Mouse (Mus musculus) limb, embryonic 10.5 days (tissue): ENCODE results near the gene Foxp1. TPM values are rescaled to one million over a fixed set of nuclear protein-coding genes. Genes with fewer than 3 reads are reported as not detected.

Experiments
- DNase-seq: peaks from one replicate; pipeline ENCODE4 v3.0.0-alpha.2; 2017; ENCODE audit warnings: low spot score
- H3K27ac ChIP-seq: fragments of 300-500 bp; sonication (generic); 2 replicates; pipeline ENCODE4 v1.5.1; 2016; ENCODE audit warnings: mild to moderate bottlenecking
- H3K27me3 ChIP-seq: fragments of 300-500 bp; sonication (generic); 2 replicates; pipeline ENCODE4 v1.6.1; 2016; ENCODE audit warnings: low read depth, mild to moderate bottlenecking; ENCODE audit not compliant: poor library complexity, severe bottlenecking
- H3K36me3 ChIP-seq: fragments of 300-500 bp; sonication (generic); 2 replicates; pipeline ENCODE4 v1.6.1; 2016; ENCODE audit warnings: mild to moderate bottlenecking, moderate library complexity
- H3K4me1 ChIP-seq: fragments of 300-500 bp; sonication (generic); 2 replicates; pipeline ENCODE4 v1.6.1; 2016
- H3K4me3 ChIP-seq: fragments of 300-500 bp; sonication (generic); 2 replicates; pipeline ENCODE4 v1.5.1; 2016; ENCODE audit warnings: mild to moderate bottlenecking, moderate library complexity
- H3K9me3 ChIP-seq: fragments of 300-500 bp; sonication (generic); replicated peaks from 2 replicates; pipeline ENCODE4 v1.6.1; 2016; ENCODE audit warnings: mild to moderate bottlenecking
- WGBS: fragments of 180-500 bp; shearing (Covaris S2); methylation state at CpG from one replicate; pipeline ENCODE4 v1.1.7; 2016; 5-methylcytosine and 5-hydroxymethylcytosine counted together
- polyA plus RNA-seq: library from polyadenylated mRNA; unstranded; fragments of >200 nt; fragmentation: Nextera tagmentation; extraction: Ambion mirVana; gene quantifications from 2 replicates; pipeline ENCODE4 v1.2.1, GENCODE M21; 2016

Gene Foxp1
- polyA plus RNA-seq, 1 experiment from 2014 or later, result 47.3 TPM

GRCm38 (mm10) chr6:99469134-99469834 is 53.2 kb downstream of the Foxp1 start:
- Histone ChIP-seq H3K9me3 (no peaks in the 10 kb centered on the region), H3K4me3 (no peak overlapping the region), H3K36me3 (no peaks in the 10 kb centered on the region), H3K27ac (0 out of 2 replicates have a peak overlapping the region, but pooled peaks have one; percentile 16), H3K27me3 (peaks cover 23% of the 10 kb centered on the region), H3K4me1 (peaks cover 64% of the 10 kb centered on the region)
- DNase-seq, result peak; percentile 59
- 37% methylated on average over 12 of the region's 12 CpGs for WGBS

DNA sequence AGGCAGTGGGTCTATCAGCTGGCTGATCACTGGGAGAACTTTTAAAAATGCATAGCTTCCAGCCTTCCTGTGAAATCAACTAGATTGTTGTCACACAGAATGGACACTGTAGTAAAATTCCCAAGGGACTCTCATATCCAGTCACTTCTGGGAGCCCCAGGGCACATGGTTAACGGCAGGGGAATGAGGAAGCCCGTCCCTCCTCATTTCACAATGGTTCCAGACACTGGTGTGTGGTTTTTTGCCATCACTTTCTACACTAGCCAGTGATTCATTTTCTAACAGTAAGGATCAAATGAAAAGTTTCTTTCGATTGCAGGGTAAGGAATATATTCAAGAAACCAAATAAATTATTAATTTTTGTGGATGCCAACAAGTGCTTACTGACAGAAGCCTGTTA is 54.7 kb downstream of the Foxp1 start:
- Histone ChIP-seq H3K27me3 (peaks cover 32% of the 10 kb centered on the region), H3K4me3 (no peak overlapping the region), H3K9me3 (no peaks in the 10 kb centered on the region), H3K27ac (no peak overlapping the region), H3K4me1 (peaks cover 64% of the 10 kb centered on the region), H3K36me3 (no peaks in the 10 kb centered on the region)
- 55% methylated on average over 3 of the region's 3 CpGs for WGBS
- DNase-seq, result no peak

DNA sequence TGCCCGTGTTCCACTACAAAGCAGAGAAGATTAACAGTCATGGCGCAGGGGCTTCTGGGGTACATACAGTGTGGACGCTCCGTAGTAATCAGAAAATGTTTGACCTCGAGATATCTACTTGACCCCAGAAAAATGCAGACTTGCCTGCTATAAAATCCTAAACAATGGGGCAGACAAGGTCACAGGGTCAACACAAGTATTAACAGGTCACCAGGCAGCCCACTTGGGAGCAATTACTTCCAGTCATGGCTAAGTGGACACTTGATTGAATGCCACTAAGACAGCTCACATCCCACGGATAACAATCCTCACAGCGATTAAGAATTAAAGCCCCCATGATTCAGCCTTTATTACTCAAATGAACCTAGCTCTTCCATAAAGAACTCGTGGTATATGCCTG is 55.4 kb downstream of the Foxp1 start:
- H3K4me1 ChIP-seq, result peaks cover 64% of the 10 kb centered on the region
- no peak overlapping the region for H3K4me3 ChIP-seq
- no peaks in the 10 kb centered on the region for H3K9me3 ChIP-seq
- no peaks in the 10 kb centered on the region for H3K36me3 ChIP-seq
- WGBS, result 15% methylated on average over 8 of the region's 8 CpGs
- no peak overlapping the region for H3K27ac ChIP-seq
- H3K27me3 ChIP-seq, result peaks cover 39% of the 10 kb centered on the region
- DNase-seq, result no peak

GRCm38 (mm10) chr6:99466354-99466753 is 56.2 kb downstream of the Foxp1 start:
- Histone ChIP-seq H3K4me1 (peaks cover 64% of the 10 kb centered on the region), H3K4me3 (no peak overlapping the region), H3K27ac (no peak overlapping the region), H3K27me3 (peaks cover 39% of the 10 kb centered on the region), H3K9me3 (no peaks in the 10 kb centered on the region), H3K36me3 (no peaks in the 10 kb centered on the region)
- no peak for DNase-seq
- WGBS, result 78% methylated on average over 8 of the region's 8 CpGs

DNA sequence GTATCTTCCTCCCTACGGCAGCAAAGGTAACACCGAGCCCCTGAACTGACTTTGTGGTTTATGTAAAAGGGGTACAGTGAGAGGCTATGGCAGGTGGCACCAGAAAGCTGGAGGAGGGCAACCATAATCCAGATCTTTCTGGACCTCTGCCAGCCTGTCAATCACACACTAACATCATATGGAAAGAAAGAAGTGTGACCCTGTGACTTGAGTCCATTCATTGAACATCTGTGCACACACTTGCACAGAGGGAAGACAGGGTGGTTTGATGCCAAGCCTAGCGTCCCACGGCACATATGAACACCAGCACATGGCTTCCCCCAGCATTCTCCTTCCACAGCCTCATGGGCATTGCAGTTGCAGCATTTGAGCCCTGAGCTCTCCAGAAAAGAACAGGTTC is 58.1 kb downstream of the Foxp1 start:
- no peak for DNase-seq
- Histone ChIP-seq H3K4me3 (no peak overlapping the region), H3K36me3 (no peaks in the 10 kb centered on the region), H3K27me3 (peaks cover 43% of the 10 kb centered on the region), H3K27ac (no peak overlapping the region), H3K9me3 (no peaks in the 10 kb centered on the region), H3K4me1 (peaks cover 46% of the 10 kb centered on the region)
- WGBS, result 93% methylated on average over 4 of the region's 4 CpGs

GRCm38 (mm10) chr6:99463906-99464305 is 58.6 kb downstream of the Foxp1 start:
- H3K27me3 ChIP-seq, result peaks cover 43% of the 10 kb centered on the region
- no peaks in the 10 kb centered on the region for H3K36me3 ChIP-seq
- H3K4me1 ChIP-seq, result peaks cover 40% of the 10 kb centered on the region
- no peak overlapping the region for H3K27ac ChIP-seq
- H3K4me3 ChIP-seq, result no peak overlapping the region
- WGBS, result 92% methylated on average over 7 of the region's 7 CpGs
- no peak for DNase-seq
- no peaks in the 10 kb centered on the region for H3K9me3 ChIP-seq

DNA sequence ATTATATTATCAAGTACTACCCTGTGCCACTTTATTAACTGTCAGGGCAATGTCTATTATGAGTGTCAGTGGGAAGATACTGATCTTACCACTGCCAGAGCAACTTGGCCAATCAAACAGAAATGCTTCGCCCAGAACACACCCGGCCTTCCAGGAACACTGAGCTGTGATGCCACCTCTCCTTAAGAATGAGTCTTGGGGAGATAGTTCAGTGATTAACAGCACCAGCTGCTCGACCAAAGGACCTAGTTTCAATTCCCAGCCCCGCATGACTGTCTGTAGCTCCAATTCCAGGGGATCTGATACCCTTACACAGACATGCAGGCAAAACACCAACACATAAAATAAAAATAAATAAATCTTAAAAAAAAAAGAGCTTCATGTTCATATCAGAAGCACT is 63.7 kb downstream of the Foxp1 start:
- Histone ChIP-seq H3K9me3 (no peaks in the 10 kb centered on the region), H3K4me3 (no peak overlapping the region), H3K27me3 (peaks cover 19% of the 10 kb centered on the region), H3K4me1 (peaks cover 4% of the 10 kb centered on the region), H3K27ac (no peak overlapping the region), H3K36me3 (no peaks in the 10 kb centered on the region)
- 93% methylated on average over 4 of the region's 4 CpGs for WGBS
- DNase-seq, result no peak

- no peak overlapping the region for H3K27ac ChIP-seq
- H3K36me3 ChIP-seq, result no peaks in the 10 kb centered on the region
- no peak for DNase-seq
- 88% methylated on average over 7 of the region's 7 CpGs for WGBS
- no peaks in the 10 kb centered on the region for H3K27me3 ChIP-seq
- H3K9me3 ChIP-seq, result no peaks in the 10 kb centered on the region
- H3K4me3 ChIP-seq, result no peak overlapping the region
- peaks cover 37% of the 10 kb centered on the region for H3K4me1 ChIP-seq
These were observed 68.6 kb downstream of the Foxp1 start for GRCm38 (mm10) chr6:99453763-99454520.

- WGBS, result 74% methylated on average over 2 of the region's 2 CpGs
- H3K4me3 ChIP-seq, result no peak overlapping the region
- DNase-seq, result no peak
- no peak overlapping the region for H3K27ac ChIP-seq
- no peaks in the 10 kb centered on the region for H3K9me3 ChIP-seq
- peaks cover 39% of the 10 kb centered on the region for H3K4me1 ChIP-seq
- H3K36me3 ChIP-seq, result no peaks in the 10 kb centered on the region
- no peaks in the 10 kb centered on the region for H3K27me3 ChIP-seq
These were observed 69.8 kb downstream of the Foxp1 start for GRCm38 (mm10) chr6:99452638-99453185.

GRCm38 (mm10) chr6:99451479-99451878 is 71.0 kb downstream of the Foxp1 start:
- Histone ChIP-seq H3K4me3 (no peak overlapping the region), H3K36me3 (no peaks in the 10 kb centered on the region), H3K27ac (peak overlapping the region; percentile 58; the same call in 1 of the 2 replicates), H3K9me3 (no peaks in the 10 kb centered on the region), H3K4me1 (peaks cover 45% of the 10 kb centered on the region), H3K27me3 (no peaks in the 10 kb centered on the region)
- WGBS, result 58% methylated on average over 11 of the region's 11 CpGs
- no peak for DNase-seq

DNA sequence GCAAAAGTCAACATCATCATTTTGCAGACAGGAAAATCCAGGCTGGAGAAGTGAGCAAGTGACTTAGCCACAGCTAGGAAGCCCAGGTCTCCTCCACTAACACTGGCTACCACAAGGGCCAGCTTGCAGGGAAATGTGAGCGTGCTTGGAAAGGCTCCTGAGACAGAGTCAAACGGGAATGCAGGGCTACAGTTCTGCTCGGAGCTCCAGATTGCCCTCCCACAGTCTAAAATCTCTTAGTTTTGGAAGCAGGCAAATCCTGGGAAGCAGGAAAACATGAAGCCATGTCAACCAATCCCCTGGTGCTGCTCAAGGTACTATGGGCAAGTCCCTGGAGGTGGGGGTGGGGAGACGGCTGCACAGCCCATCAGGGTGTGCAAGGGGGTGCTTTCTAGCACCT is 75.1 kb downstream of the Foxp1 start:
- no peaks in the 10 kb centered on the region for H3K36me3 ChIP-seq
- WGBS, result 85% methylated on average over 4 of the region's 4 CpGs
- H3K9me3 ChIP-seq, result no peaks in the 10 kb centered on the region
- DNase-seq, result no peak
- no peak overlapping the region for H3K4me3 ChIP-seq
- H3K4me1 ChIP-seq, result peaks cover 39% of the 10 kb centered on the region
- H3K27me3 ChIP-seq, result no peaks in the 10 kb centered on the region
- no peak overlapping the region for H3K27ac ChIP-seq

- Histone ChIP-seq H3K4me1 (peaks cover 37% of the 10 kb centered on the region), H3K27ac (no peak overlapping the region), H3K4me3 (no peak overlapping the region), H3K9me3 (no peaks in the 10 kb centered on the region), H3K36me3 (no peaks in the 10 kb centered on the region), H3K27me3 (no peaks in the 10 kb centered on the region)
- 92% methylated on average over 12 of the region's 12 CpGs for WGBS
- no peak for DNase-seq
These were observed 75.6 kb downstream of the Foxp1 start for GRCm38 (mm10) chr6:99446801-99447415.

DNA sequence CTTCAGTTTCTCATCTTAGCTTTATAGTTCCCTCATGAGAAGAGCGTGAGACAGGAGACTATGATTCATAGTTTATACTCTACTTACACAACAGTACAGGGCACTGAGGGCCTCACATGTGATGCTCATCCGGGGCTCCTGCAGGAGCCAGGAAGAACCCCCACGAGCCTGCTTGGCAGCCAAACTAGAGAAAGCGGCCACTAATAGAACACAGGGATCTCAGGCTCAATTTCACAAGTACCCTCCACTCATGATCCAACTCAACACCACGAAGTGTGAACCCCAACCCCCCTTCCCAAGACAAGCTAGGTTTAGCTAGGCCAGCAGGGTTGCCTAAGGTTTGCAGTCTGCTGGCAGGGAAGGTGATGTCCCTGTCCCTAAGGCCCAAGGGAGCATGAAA is 79.1 kb downstream of the Foxp1 start:
- Histone ChIP-seq H3K27me3 (no peaks in the 10 kb centered on the region), H3K4me1 (peaks cover 51% of the 10 kb centered on the region), H3K4me3 (no peak overlapping the region), H3K36me3 (no peaks in the 10 kb centered on the region), H3K9me3 (no peaks in the 10 kb centered on the region), H3K27ac (no peak overlapping the region)
- 75% methylated on average over 5 of the region's 5 CpGs for WGBS
- DNase-seq, result no peak
